Mouse (Mus musculus) Patski (cell line): Measurements from ENCODE around the gene Pigo. TPM values are rescaled to one million over a fixed set of nuclear protein-coding genes. Genes with fewer than 3 reads are reported as not detected.

ENCODE experiments used
- ATAC-seq: fragments of 100-300 bp; one replicate; pipeline ENCODE4 v1.8.0; 2021
- CTCF ChIA-PET: fragments of 350-600 bp; sonication (Branson Sonifier 250); formaldehyde crosslinking; loops from one replicate; lab custom pipeline; 2022; ENCODE audit warnings: inconsistent platforms; lab: Charles Lee
- POLR2A ChIA-PET: fragments of 350-600 bp; sonication (Branson Sonifier 250); formaldehyde crosslinking; loops from one replicate; lab custom pipeline; 2022; ENCODE audit warnings: antibody characterized with exemption, inconsistent platforms; lab: Charles Lee
- DNase-seq: peaks from one replicate; pipeline ENCODE4 v3.0.0-alpha.2; 2011; ENCODE audit warnings: low read depth, low spot score
- H3K27me3 ChIP-seq: fragments of 371-371 bp; one replicate; pipeline ENCODE4 v1.5.1; 2021
- CTCF ChIP-seq: fragments of 100-300 bp; IDR thresholded peaks from one replicate; pipeline ENCODE4 v1.5.1; 2021
- in situ Hi-C: fragments of 300-500 bp; cut with MboI; formaldehyde crosslinking; loops from 3 replicates; pipeline ENCODE4 v1.11.1; 2018; ENCODE audit warnings: low pct_unique_long_range_greater_than_20kb, mixed read lengths
- polyA plus RNA-seq: library from polyadenylated mRNA; unstranded; gene quantifications from one replicate; pipeline ENCODE4 v1.2.3, GENCODE M21; 2021

Pigo gene
- polyA plus RNA-seq, 1 experiment from 2014 or later = 11.3 TPM

GRCm38 (mm10) chr4:43047231-43047630, 21.6 kb upstream of the Pigo start:
- ChIA-PET POLR2A (interaction anchor here (0.6 kb wide), 3 partner anchors 69 to 1192 kb away, joined by 3 to 5 read pairs (median 3); no protein-coding TSS in a partner anchor), CTCF (interaction anchor here (0.9 to 2.6 kb wide), 10 partner anchors 11 to 219 kb away, joined by 3 to 39 read pairs (median 4); partner anchors contain the start of genes Atp8b5, Stoml2 and Unc13b)
- no peak for TF ChIP-seq CTCF
- DNase-seq (no peak), ATAC-seq (no peak)
- in situ Hi-C loops = loop anchor here (5.0 kb wide), 1 partner anchor 375 kb away; no protein-coding TSS in a partner anchor
- no peaks in the 10 kb centered on the region for H3K27me3 ChIP-seq

- POLR2A ChIA-PET = interaction anchor here (0.6 kb wide), 2 partner anchors 124 to 1193 kb away, joined by 3 read pairs; no protein-coding TSS in a partner anchor
- CTCF ChIA-PET = interaction anchor here (1.1 to 2.6 kb wide), 9 partner anchors 12 to 211 kb away, joined by 3 to 39 read pairs (median 4); partner anchors contain the start of genes Stoml2 and Unc13b
- TF ChIP-seq CTCF = no peak
- in situ Hi-C loops = loop anchor here (5.0 kb wide), 1 partner anchor 376 kb away; no protein-coding TSS in a partner anchor
- no peaks in the 10 kb centered on the region for H3K27me3 ChIP-seq
- DNase-seq (no peak), ATAC-seq (no peak)
Measured at GRCm38 (mm10) chr4:43046607-43047006, 21.0 kb upstream of the Pigo start.

- peak; percentile 88 for ATAC-seq
- H3K27me3 ChIP-seq = no peaks in the 10 kb centered on the region
- peak; percentile 83 for DNase-seq
- ChIA-PET POLR2A (no interaction called here), CTCF (interaction anchor here (1.1 to 2.6 kb wide), 2 partner anchors 12 to 75 kb away, joined by 3 to 39 read pairs; partner anchors contain the start of gene Unc13b)
- in situ Hi-C loops = loop anchor here (5.0 kb wide), 1 partner anchor 377 kb away; no protein-coding TSS in a partner anchor
- TF ChIP-seq CTCF = no peak
Measured at GRCm38 (mm10) chr4:43045659-43046302, 20.2 kb upstream of the Pigo start, which contains the start of gene Fam214b. Gene Fam214b, minus strand, starts transcription at chr4:43046220.

GRCm38 (mm10) chr4:43045285-43045658, 19.7 kb upstream of the Pigo start:
- ChIA-PET CTCF (no interaction called here), POLR2A (interaction anchor here (0.6 kb wide), 1 partner anchor 35 kb away, joined by 3 read pairs; no protein-coding TSS in a partner anchor)
- H3K27me3 ChIP-seq = no peaks in the 10 kb centered on the region
- in situ Hi-C loops = loop anchor here (5.0 kb wide), 1 partner anchor 377 kb away; no protein-coding TSS in a partner anchor
- DNase-seq = no peak
- no peak for ATAC-seq
- TF ChIP-seq CTCF = no peak

- ATAC-seq (no peak), DNase-seq (no peak)
- no peaks in the 10 kb centered on the region for H3K27me3 ChIP-seq
- in situ Hi-C loops = loop anchor here (5.0 kb wide), 1 partner anchor 378 kb away; no protein-coding TSS in a partner anchor
- CTCF ChIA-PET = no interaction called here
- POLR2A ChIA-PET = interaction anchor here (0.6 kb wide), 1 partner anchor 36 kb away, joined by 3 read pairs; no protein-coding TSS in a partner anchor
- TF ChIP-seq CTCF = no peak
Measured at GRCm38 (mm10) chr4:43044673-43045072, 19.1 kb upstream of the Pigo start.

GRCm38 (mm10) chr4:43043644-43044357, 18.2 kb upstream of the Pigo start:
- no peak for DNase-seq
- H3K27me3 ChIP-seq = no peaks in the 10 kb centered on the region
- ChIA-PET POLR2A (no interaction called here), CTCF (no interaction called here)
- in situ Hi-C loops = no loop called here
- no peak for ATAC-seq
- TF ChIP-seq CTCF = no peak

- ATAC-seq = no peak
- TF ChIP-seq CTCF = no peak
- ChIA-PET POLR2A (interaction anchor here (1.0 kb wide), 1 partner anchor 10 kb away, joined by 3 read pairs; no protein-coding TSS in a partner anchor), CTCF (interaction anchor here (0.8 kb wide), 1 partner anchor 15 kb away, joined by 3 read pairs; the partner anchor contains the start of gene Pigo)
- no peaks in the 10 kb centered on the region for H3K27me3 ChIP-seq
- DNase-seq = no peak
- in situ Hi-C loops = no loop called here
Measured at GRCm38 (mm10) chr4:43040881-43041547, 15.4 kb upstream of the Pigo start.

GRCm38 (mm10) chr4:43040114-43040572, 14.5 kb upstream of the Pigo start:
- no peak for TF ChIP-seq CTCF
- ATAC-seq = peak; percentile 90
- POLR2A ChIA-PET = interaction anchor here (1.0 to 1.1 kb wide), 2 partner anchors 8 to 10 kb away, joined by 3 read pairs; partner anchors contain the start of gene Stoml2

GRCm38 (mm10) chr4:43039609-43040008, 14.0 kb upstream of the Pigo start:
- no peak for TF ChIP-seq CTCF
- no peak for DNase-seq
- POLR2A ChIA-PET = interaction anchor here (0.6 to 1.4 kb wide), 3 partner anchors 8 to 14 kb away, joined by 3 to 4 read pairs (median 3); partner anchors contain the start of genes Pigo and Stoml2
- in situ Hi-C loops = no loop called here
- peak; percentile 14 for ATAC-seq
- H3K27me3 ChIP-seq = no peaks in the 10 kb centered on the region
- CTCF ChIA-PET = no interaction called here

More at GRCm38 (mm10) chr4:43040114-43040572, 14.5 kb upstream of the Pigo start:
- CTCF ChIA-PET = no interaction called here
- in situ Hi-C loops = no loop called here
- H3K27me3 ChIP-seq = no peaks in the 10 kb centered on the region
- peak; percentile 89 for DNase-seq
